Mouse (Mus musculus) myocyte (in vitro differentiated cells): ENCODE data around the gene Stk24. TPM values are rescaled to one million over a fixed set of nuclear protein-coding genes. Genes with fewer than 3 reads are reported as not detected.

Experiments
- H3K27me3 ChIP-seq: one replicate; pipeline ENCODE4 v1.6.1; 2011; ENCODE audit not compliant: control insufficient read depth, insufficient read depth, insufficient read length
- H3K36me3 ChIP-seq: one replicate; pipeline ENCODE4 v1.6.1; 2011; ENCODE audit not compliant: control insufficient read depth, insufficient read depth
- H3K4me2 ChIP-seq: one replicate; pipeline ENCODE4 v1.6.1; 2011; ENCODE audit warnings: low read depth, control low read depth
- H3K4me3 ChIP-seq: one replicate; pipeline ENCODE4 v1.5.1; 2011; ENCODE audit warnings: mild to moderate bottlenecking, control low read depth, moderate library complexity
- H3K79me2 ChIP-seq: one replicate; pipeline ENCODE4 v1.6.1; 2011; ENCODE audit not compliant: control insufficient read depth, insufficient read depth
- H3ac ChIP-seq: one replicate; pipeline ENCODE4 v1.6.1; 2011; ENCODE audit not compliant: control insufficient read depth, insufficient read length
- CEBPB ChIP-seq: IDR thresholded peaks from 2 replicates; pipeline ENCODE4 v1.6.1; 2011; ENCODE audit warnings: mild to moderate bottlenecking, moderate library complexity; ENCODE audit not compliant: poor library complexity, insufficient read depth, severe bottlenecking
- E2F4 ChIP-seq: IDR thresholded peaks from one replicate; pipeline ENCODE4 v1.6.1; 2011; ENCODE audit warnings: mild to moderate bottlenecking, control low read depth, moderate library complexity; ENCODE audit not compliant: insufficient read depth
- MAX ChIP-seq: IDR thresholded peaks from one replicate; pipeline ENCODE4 v1.6.1; 2011; ENCODE audit warnings: low read depth, mild to moderate bottlenecking, control low read depth
- MYOD1 ChIP-seq, 3 experiments: IDR thresholded peaks; one replicate each; pipeline ENCODE4 v1.6.1; 2011; ENCODE audit warnings: control low read depth in 2 of 3, low read depth in 2 of 3, mild to moderate bottlenecking in 2 of 3, moderate library complexity in 1 of 3; ENCODE audit not compliant: insufficient read length in 2 of 3, control insufficient read depth in 1 of 3
- MYOG ChIP-seq, 3 experiments: IDR thresholded peaks; one replicate each; pipeline ENCODE4 v1.6.1; 2011; ENCODE audit warnings: control low read depth in 2 of 3, low read depth in 2 of 3, mild to moderate bottlenecking in 2 of 3; ENCODE audit not compliant: insufficient read length in 2 of 3, control insufficient read depth in 1 of 3, insufficient read depth in 1 of 3
- POLR2A ChIP-seq: IDR thresholded peaks from one replicate; pipeline ENCODE4 v1.6.1; 2011; ENCODE audit warnings: low read depth, mild to moderate bottlenecking, control low read depth, moderate library complexity; ENCODE audit not compliant: insufficient read length
- POLR2AphosphoS2 ChIP-seq: IDR thresholded peaks from one replicate; pipeline ENCODE4 v1.6.1; 2011; ENCODE audit warnings: low read depth, control low read depth; ENCODE audit not compliant: insufficient read length
- REST ChIP-seq: IDR thresholded peaks from one replicate; pipeline ENCODE4 v1.6.1; 2011; ENCODE audit warnings: mild to moderate bottlenecking, control low read depth, moderate library complexity; ENCODE audit not compliant: insufficient read depth, insufficient read length
- SRF ChIP-seq: IDR thresholded peaks from one replicate; pipeline ENCODE4 v1.6.1; 2011; ENCODE audit warnings: low read depth; ENCODE audit not compliant: control insufficient read depth, insufficient read length
- TCF12 ChIP-seq: IDR thresholded peaks from one replicate; pipeline ENCODE4 v1.6.1; 2011; ENCODE audit warnings: mild to moderate bottlenecking, control low read depth; ENCODE audit not compliant: poor library complexity, insufficient read depth, severe bottlenecking
- TCF3 ChIP-seq: IDR thresholded peaks from one replicate; pipeline ENCODE4 v1.6.1; 2011; ENCODE audit warnings: low read depth, control low read depth; ENCODE audit not compliant: insufficient read length
- USF1 ChIP-seq: IDR thresholded peaks from one replicate; pipeline ENCODE4 v1.6.1; 2011; ENCODE audit warnings: low read depth, mild to moderate bottlenecking, control low read depth, moderate library complexity
- polyA plus RNA-seq: library from polyadenylated mRNA; unstranded; fragments of >200 nt; fragmentation: generic; extraction: Trizol; gene quantifications from one replicate; pipeline ENCODE4 v1.2.1, GENCODE M21; 2012; ENCODE audit warnings: missing spikeins

The Stk24 gene
- polyA plus RNA-seq, 1 experiment, result 26.9 TPM

GRCm38 (mm10) chr14:121395125-121395524 is 15.3 kb upstream of the Stk24 start:
- Histone ChIP-seq H3ac (no peak overlapping the region), H3K4me2 (no peak overlapping the region), H3K4me3 (no peak overlapping the region), H3K79me2 (no peaks in the 10 kb centered on the region), H3K27me3 (no peaks in the 10 kb centered on the region), H3K36me3 (no peaks in the 10 kb centered on the region)
- TF ChIP-seq POLR2A (no peak), TCF12 (no peak), CEBPB (no peak), MYOG (IDR thresholded peaks at IDR 0.05; ENCODE audit: control insufficient read depth in 1 of 3, insufficient read depth in 1 of 3, insufficient read length in 2 of 3, low read depth in 2 of 3) (no peak), SRF (no peak), MAX (no peak), E2F4 (no peak), TCF3 (no peak), USF1 (no peak), MYOD1 (IDR thresholded peaks at IDR 0.05; ENCODE audit: control insufficient read depth in 1 of 3, insufficient read length in 2 of 3, low read depth in 2 of 3) (no peak), REST (no peak), POLR2AphosphoS2 (no peak)

DNA sequence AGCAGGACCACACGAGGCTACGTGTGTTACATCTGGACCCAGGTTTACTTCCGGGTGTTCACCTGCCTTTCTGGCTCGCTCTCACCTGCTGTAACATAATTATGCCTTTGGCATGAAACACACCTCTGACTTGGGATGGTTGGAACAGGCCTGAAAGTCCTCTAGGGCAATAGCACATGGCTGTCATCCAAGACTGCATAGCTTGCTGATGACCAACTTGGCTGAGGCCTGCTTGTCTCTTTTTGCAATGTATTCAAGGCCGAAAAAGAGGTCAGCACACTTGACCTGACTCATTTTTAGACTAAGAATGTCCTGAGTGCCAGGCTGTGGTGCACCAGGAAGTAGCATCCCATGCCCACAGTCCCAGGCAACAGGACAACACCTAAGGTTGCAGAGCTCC is 12.1 kb upstream of the Stk24 start:
- Histone ChIP-seq H3K79me2 (no peaks in the 10 kb centered on the region), H3K4me2 (peak overlapping the region; percentile 27), H3K4me3 (no peak overlapping the region), H3K27me3 (no peaks in the 10 kb centered on the region), H3ac (no peak overlapping the region), H3K36me3 (no peaks in the 10 kb centered on the region)
- TF ChIP-seq MYOG (IDR thresholded peaks at IDR 0.05; ENCODE audit: control insufficient read depth in 1 of 3, insufficient read depth in 1 of 3, insufficient read length in 2 of 3, low read depth in 2 of 3) (no peak), MYOD1 (IDR thresholded peaks at IDR 0.05; ENCODE audit: control insufficient read depth in 1 of 3, insufficient read length in 2 of 3, low read depth in 2 of 3) (peak in 1 of 3 experiments; percentile 8), TCF12 (no peak)

- Histone ChIP-seq H3K27me3 (no peaks in the 10 kb centered on the region), H3K4me3 (no peak overlapping the region), H3K79me2 (no peaks in the 10 kb centered on the region), H3ac (no peak overlapping the region), H3K4me2 (no peak overlapping the region), H3K36me3 (no peaks in the 10 kb centered on the region)
- TF ChIP-seq MAX, result no peak
- no peak for TF ChIP-seq TCF3
- no peak for TF ChIP-seq SRF
- TF ChIP-seq USF1, result no peak
- no peak for TF ChIP-seq TCF12
- no peak for TF ChIP-seq E2F4
These were observed 7.9 kb upstream of the Stk24 start for GRCm38 (mm10) chr14:121387760-121388159.

- Histone ChIP-seq H3K4me3 (no peak overlapping the region), H3K36me3 (no peaks in the 10 kb centered on the region), H3K27me3 (no peaks in the 10 kb centered on the region), H3ac (no peak overlapping the region), H3K79me2 (no peaks in the 10 kb centered on the region), H3K4me2 (no peak overlapping the region)
- no peak for TF ChIP-seq MYOD1 (IDR thresholded peaks at IDR 0.05; ENCODE audit: control insufficient read depth in 1 of 3, insufficient read length in 2 of 3, low read depth in 2 of 3)
- no peak for TF ChIP-seq MAX
- no peak for TF ChIP-seq USF1
- no peak for TF ChIP-seq SRF
- TF ChIP-seq REST, result no peak
- TF ChIP-seq POLR2AphosphoS2, result no peak
- TF ChIP-seq TCF3, result no peak
- TF ChIP-seq E2F4, result no peak
These were observed 5.6 kb upstream of the Stk24 start for GRCm38 (mm10) chr14:121385440-121385839.

DNA sequence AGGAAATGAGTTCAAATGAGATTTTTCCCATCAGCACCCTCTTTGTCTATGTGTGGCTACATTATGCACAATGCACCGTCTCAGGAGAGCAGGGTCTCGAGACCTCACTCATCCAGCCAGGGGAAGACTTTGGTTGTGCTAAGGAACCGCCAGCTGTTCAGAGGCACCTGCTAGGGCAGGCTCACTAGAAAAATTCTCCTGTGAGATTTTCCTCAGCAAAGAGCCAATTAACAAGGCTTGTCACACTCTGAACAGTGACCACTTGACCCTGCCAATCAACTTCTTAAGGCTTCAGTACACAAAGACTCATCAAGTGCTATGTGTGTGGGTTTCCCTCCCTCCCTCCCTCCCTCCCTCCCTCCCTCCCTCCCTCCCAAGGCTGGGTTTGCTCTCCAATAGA is 4.0 kb upstream of the Stk24 start:
- Histone ChIP-seq H3K27me3 (no peaks in the 10 kb centered on the region), H3K36me3 (no peaks in the 10 kb centered on the region), H3K79me2 (no peaks in the 10 kb centered on the region), H3ac (no peak overlapping the region), H3K4me2 (no peak overlapping the region), H3K4me3 (no peak overlapping the region)
- TF ChIP-seq POLR2AphosphoS2, result no peak
- no peak for TF ChIP-seq USF1
- TF ChIP-seq TCF12, result peak; percentile 43
- no peak for TF ChIP-seq REST
- TF ChIP-seq TCF3, result no peak
- TF ChIP-seq MYOG (IDR thresholded peaks at IDR 0.05; ENCODE audit: control insufficient read depth in 1 of 3, insufficient read depth in 1 of 3, insufficient read length in 2 of 3, low read depth in 2 of 3), result peak in 1 of 3 experiments; percentile 57
- TF ChIP-seq MYOD1 (IDR thresholded peaks at IDR 0.05; ENCODE audit: control insufficient read depth in 1 of 3, insufficient read length in 2 of 3, low read depth in 2 of 3), result peak; percentile 30 to 81 (median 56)
- no peak for TF ChIP-seq E2F4
